Mouse (Mus musculus): ENCODE data around the gene Adam1a.

GRCm38 (mm10) chr5:121549196-121549595 lies 3.9 kb upstream of the Adam1a start:
- TF ChIP-seq CTCF (IDR thresholded peaks at IDR 0.05; ENCODE audit: low read depth, low read length) = no peak
- TF ChIP-seq POLR2A (IDR thresholded peaks at IDR 0.05; ENCODE audit: insufficient read depth, low read length) = no peak
- TF ChIP-seq EP300 (IDR thresholded peaks at IDR 0.05; ENCODE audit: insufficient read depth, low read depth, low read length) = no peak

Data from ES-Bruce4 (cell line).